Mouse (Mus musculus) ES-E14 (cell line): ENCODE data around the gene Itih5. TPM values are rescaled to one million over a fixed set of nuclear protein-coding genes. Genes with fewer than 3 reads are reported as not detected.

Experiments used
- DNase-seq: peaks from one replicate; pipeline ENCODE4 v3.0.0-alpha.2; 2013; ENCODE audit warnings: low read depth, low spot score
- H3K27ac ChIP-seq: 2 replicates; pipeline ENCODE4 v1.5.1; 2012; ENCODE audit warnings: low read depth, mild to moderate bottlenecking, low read length, moderate library complexity, mixed read lengths; ENCODE audit not compliant: poor library complexity, insufficient read depth, severe bottlenecking
- H3K36me3 ChIP-seq: 2 replicates; pipeline ENCODE4 v1.6.1; 2012; ENCODE audit warnings: mild to moderate bottlenecking, low read length, moderate library complexity, mixed read lengths; ENCODE audit not compliant: control insufficient read depth, poor library complexity, insufficient read depth, severe bottlenecking
- H3K4me1 ChIP-seq, 2 experiments: fragments of 150-350 bp in 1 of 2; sonication (generic) in 1 of 2; 2 replicates each; pipeline ENCODE4 v1.6.1; 2012; ENCODE audit warnings: low read length in 2 of 2, mild to moderate bottlenecking in 1 of 2, mixed read lengths in 1 of 2; ENCODE audit not compliant: control insufficient read depth in 2 of 2, insufficient read depth in 2 of 2, poor library complexity in 1 of 2
- H3K4me3 ChIP-seq, 2 experiments: fragments of 150-350 bp in 1 of 2; sonication (generic) in 1 of 2; 2 replicates each; pipeline ENCODE4 v1.5.1; 2012; ENCODE audit warnings: low read length in 2 of 2, low read depth in 1 of 2, mild to moderate bottlenecking in 1 of 2, mixed read lengths in 1 of 2; ENCODE audit not compliant: insufficient read depth in 1 of 2, poor library complexity in 1 of 2, severe bottlenecking in 1 of 2
- H3K9ac ChIP-seq: 2 replicates; pipeline ENCODE4 v1.6.1; 2012; ENCODE audit warnings: low read depth, mild to moderate bottlenecking, low read length, mixed read lengths; ENCODE audit not compliant: poor library complexity, insufficient read depth, severe bottlenecking
- H3K9me3 ChIP-seq: fragments of 150-350 bp; sonication (generic); 2 replicates; pipeline ENCODE4 v1.6.1; 2012; ENCODE audit warnings: low read depth, mild to moderate bottlenecking, low read length; ENCODE audit not compliant: control insufficient read depth, insufficient read depth
- CHD2 ChIP-seq: IDR thresholded peaks from 2 replicates; pipeline ENCODE4 v1.6.1; 2014; ENCODE audit warnings: mild to moderate bottlenecking, low read depth, low read length, inconsistent platforms
- HCFC1 ChIP-seq: IDR thresholded peaks from 2 replicates; pipeline ENCODE4 v1.6.1; 2012; ENCODE audit warnings: low read length, inconsistent platforms, borderline replicate concordance; ENCODE audit not compliant: insufficient read depth
- MAFK ChIP-seq: IDR thresholded peaks from 2 replicates; pipeline ENCODE4 v1.6.1; 2014; ENCODE audit warnings: mild to moderate bottlenecking, low read depth, low read length, inconsistent platforms; ENCODE audit not compliant: insufficient read depth
- ZC3H11A ChIP-seq: IDR thresholded peaks from 2 replicates; pipeline ENCODE4 v1.6.1; 2012; ENCODE audit warnings: low read depth, mild to moderate bottlenecking, inconsistent platforms, low read length, borderline replicate concordance
- ZNF384 ChIP-seq: IDR thresholded peaks from 2 replicates; pipeline ENCODE4 v1.6.1; 2012; ENCODE audit warnings: low read depth, low read length, inconsistent platforms
- in situ Hi-C, 2 experiments: fragments of 600-800 bp; cut with MboI; formaldehyde crosslinking; loops; one replicate each; pipeline ENCODE4 v1.15.1; 2025; ENCODE audit warnings: low sequenced_read_pairs in 2 of 2, inconsistent platforms in 1 of 2; ENCODE audit not compliant: unreplicated experiment in 2 of 2
- total RNA-seq: library from RNA; depleted of rRNA; stranded (reverse); fragments of 300-350 nt; gene quantifications from 2 replicates; pipeline ENCODE4 v1.2.3, GENCODE M21; 2012

The Itih5 gene
- total RNA-seq, 1 experiment: 0.76 TPM

DNA sequence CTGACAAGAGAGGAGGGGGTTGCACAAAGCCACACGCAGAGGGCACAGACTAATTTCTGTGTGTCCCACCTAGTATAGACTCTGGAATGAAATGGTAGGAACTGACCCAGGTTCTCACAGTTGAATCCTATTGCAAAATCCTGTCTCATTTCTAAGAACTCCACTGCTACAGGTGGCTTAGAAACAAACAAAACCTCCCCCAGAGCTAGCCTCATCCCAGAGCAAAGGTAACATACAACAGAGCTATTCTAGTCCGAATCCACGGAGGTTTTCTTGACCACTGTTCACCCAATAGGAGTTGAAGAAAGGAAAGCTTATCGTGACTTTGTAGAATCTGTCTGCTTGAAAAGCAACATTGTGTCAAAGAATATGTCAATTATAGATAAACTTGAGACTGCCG lies 130.3 kb downstream of the Itih5 start:
- Histone ChIP-seq H3K9ac (no peak overlapping the region), H3K9me3 (no peaks in the 10 kb centered on the region), H3K4me1 (0 out of 4 replicates have a peak, but pooled peaks cover 0 to 1% of the 10 kb centered on the region in 2 experiments), H3K4me3 (no peak overlapping the region), H3K36me3 (no peaks in the 10 kb centered on the region), H3K27ac (no peak overlapping the region)
- DNase-seq: no peak
- TF ChIP-seq MAFK: no peak
- TF ChIP-seq ZC3H11A: no peak
- TF ChIP-seq HCFC1: no peak
- TF ChIP-seq CHD2: no peak
- TF ChIP-seq ZNF384: no peak
- in situ Hi-C loops: no loop called here

DNA sequence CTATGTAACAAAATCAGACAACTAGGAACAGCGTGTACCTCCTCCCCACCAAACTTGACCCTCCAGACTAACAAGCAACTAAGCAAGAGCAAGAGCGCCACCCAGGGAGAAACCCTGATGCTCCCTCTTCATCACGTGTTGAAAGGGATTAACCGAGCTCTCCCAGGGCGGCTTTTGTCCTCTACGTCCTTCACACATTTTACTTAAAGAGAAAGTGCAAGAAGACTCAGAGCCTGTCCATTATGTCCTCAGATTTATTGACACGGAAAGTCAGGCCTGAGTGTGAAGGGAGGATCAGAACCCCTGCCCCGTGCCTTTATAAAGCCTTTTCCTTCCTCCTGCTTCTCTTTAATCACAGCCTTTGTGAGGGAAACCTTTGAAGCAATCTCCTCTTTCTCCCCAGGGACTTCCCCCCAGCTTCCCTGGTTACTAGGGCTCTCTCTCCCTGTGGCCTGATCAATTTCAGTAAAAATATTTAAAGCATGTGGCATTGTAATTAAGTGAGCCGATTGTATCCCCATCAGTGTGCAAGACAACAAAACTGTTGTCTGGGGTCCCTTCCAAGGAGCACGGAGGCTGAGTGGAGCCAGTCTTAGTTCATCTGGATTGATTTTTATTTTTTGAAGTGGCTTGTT lies 131.4 kb downstream of the Itih5 start:
- in situ Hi-C loops: no loop called here
- no peak overlapping the region for H3K9ac ChIP-seq
- no peak overlapping the region for H3K27ac ChIP-seq
- DNase-seq: peak; percentile 53
- 0 out of 4 replicates have a peak, but pooled peaks cover 0 to 1% of the 10 kb centered on the region in 2 experiments for H3K4me1 ChIP-seq
- no peak for TF ChIP-seq HCFC1
- TF ChIP-seq ZC3H11A: 0 out of 2 replicates have a peak, but pooled peaks have one; percentile 11
- no peak for TF ChIP-seq CHD2
- no peak for TF ChIP-seq ZNF384
- TF ChIP-seq MAFK: no peak
- no peak overlapping the region for H3K4me3 ChIP-seq
- H3K36me3 ChIP-seq: no peaks in the 10 kb centered on the region
- no peaks in the 10 kb centered on the region for H3K9me3 ChIP-seq

DNA sequence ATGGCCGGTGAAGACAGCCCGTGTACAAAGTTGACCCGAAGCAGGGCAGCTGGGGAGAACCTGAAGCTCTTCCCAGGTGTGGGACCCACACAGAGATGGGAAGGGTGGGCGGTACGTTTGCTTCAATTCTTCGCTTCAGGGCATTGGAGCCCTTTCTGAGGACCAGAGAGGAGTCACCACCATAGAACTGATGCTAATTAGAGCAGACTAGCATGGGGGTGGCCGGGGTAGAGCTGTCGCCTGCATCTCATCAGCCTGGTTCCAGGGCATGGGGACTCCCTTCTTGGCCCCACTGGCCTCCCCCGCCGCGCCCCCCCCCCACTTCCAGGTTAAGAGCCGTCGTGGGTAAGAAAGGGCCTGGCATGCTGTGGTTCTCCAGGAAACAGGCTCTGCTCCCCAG lies 132.6 kb downstream of the Itih5 start:
- in situ Hi-C loops: no loop called here
- Histone ChIP-seq H3K4me3 (no peak overlapping the region), H3K27ac (no peak overlapping the region), H3K9me3 (no peaks in the 10 kb centered on the region), H3K4me1 (0 out of 4 replicates have a peak, but pooled peaks cover 0 to 1% of the 10 kb centered on the region in 2 experiments), H3K36me3 (no peaks in the 10 kb centered on the region), H3K9ac (no peak overlapping the region)
- DNase-seq: no peak
- no peak for TF ChIP-seq MAFK
- no peak for TF ChIP-seq HCFC1
- no peak for TF ChIP-seq ZC3H11A
- TF ChIP-seq CHD2: no peak
- no peak for TF ChIP-seq ZNF384

DNA sequence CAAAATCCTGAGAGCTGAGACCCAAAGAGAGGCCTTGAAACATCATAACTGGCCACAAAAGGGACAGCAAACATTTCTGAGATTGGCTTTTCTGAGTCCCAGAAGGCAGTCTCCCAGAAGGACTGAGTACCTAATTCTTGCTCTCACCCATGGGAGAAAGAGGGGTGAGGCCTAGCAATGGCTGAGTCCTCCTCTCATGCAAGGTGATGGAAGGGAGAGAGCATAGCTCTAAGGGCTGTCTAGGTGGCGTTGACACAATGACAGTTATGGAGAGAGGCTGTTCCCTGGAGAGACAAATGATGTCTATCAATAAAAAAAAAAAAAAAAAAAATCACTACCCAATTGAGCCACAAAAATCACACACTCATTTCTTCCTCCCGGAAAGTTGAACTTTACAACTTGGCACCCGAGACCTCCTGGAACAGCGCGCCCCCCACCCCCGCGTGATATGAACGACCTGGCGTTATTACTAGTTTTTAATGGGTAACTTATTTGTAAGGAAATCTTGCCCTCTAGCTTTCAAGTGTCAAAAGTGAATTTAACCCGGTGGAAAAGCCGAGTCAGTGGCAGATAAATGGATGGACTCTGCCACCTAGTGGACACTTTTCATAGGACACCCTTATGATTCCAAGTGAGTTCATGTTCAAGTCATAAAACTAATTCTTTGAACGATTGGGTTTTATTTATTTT lies 134.9 kb downstream of the Itih5 start:
- H3K27ac ChIP-seq: no peak overlapping the region
- TF ChIP-seq ZNF384 (peak; percentile 39), ZC3H11A (peak; percentile 98), CHD2 (no peak), HCFC1 (no peak), MAFK (no peak)
- no peaks in the 10 kb centered on the region for H3K9me3 ChIP-seq
- peak; percentile 69 for DNase-seq
- H3K4me1 ChIP-seq: no peaks in the 10 kb centered on the region
- no peak overlapping the region for H3K4me3 ChIP-seq
- no peaks in the 10 kb centered on the region for H3K36me3 ChIP-seq
- H3K9ac ChIP-seq: no peak overlapping the region
- in situ Hi-C loops: no loop called here
